Mouse (Mus musculus) kidney, adult 2 months (tissue): Measurements from ENCODE around the gene Nktr.

Source experiments
- CTCF ChIP-seq: fragments of 200-500 bp; conservative IDR thresholded peaks from 2 replicates; pipeline ENCODE4 v1.5.1; 2011; ENCODE audit warnings: low read depth, mild to moderate bottlenecking, control low read depth, low read length, moderate library complexity, mixed read lengths; ENCODE audit not compliant: insufficient read depth, insufficient read length
- POLR2A ChIP-seq: fragments of 200-500 bp; IDR thresholded peaks from one replicate; pipeline ENCODE4 v1.6.1; 2011; ENCODE audit warnings: low read depth, low read length, control low read depth

GRCm38 (mm10) chr9:121741168-121741567 lies 22.2 kb downstream of the Nktr start:
- TF ChIP-seq CTCF (no peak), POLR2A (no peak)
